Mouse (Mus musculus) cerebellum, adult 2 months (tissue): ENCODE measurements at regions not wholly inside any gene's neighbourhood (a gene's known extent, or its start where the extent isn't known, plus 50 kb on each side); places are given as distances from the start of the nearest gene placed in this dataset.
A peak's percentile ranks its signal among the peaks of the same experiment; 100 is the strongest.

ENCODE experiments used
- DNase-seq, 2 experiments: peaks; one replicate each; pipeline ENCODE4 v3.0.0; 2021
- H3K27ac ChIP-seq: fragments of 200-500 bp; 2 replicates; pipeline ENCODE4 v1.5.1; 2012; ENCODE audit warnings: low read length, control low read depth, inconsistent platforms; ENCODE audit not compliant: insufficient read depth
- H3K27me3 ChIP-seq: fragments of 200-500 bp; 2 replicates; pipeline ENCODE4 v1.6.1; 2012; ENCODE audit warnings: inconsistent platforms, mild to moderate bottlenecking, low read length, moderate library complexity; ENCODE audit not compliant: control insufficient read depth, insufficient read depth
- H3K4me1 ChIP-seq: fragments of 200-500 bp; 2 replicates; pipeline ENCODE4 v1.6.1; 2011; ENCODE audit warnings: low read length; ENCODE audit not compliant: control insufficient read depth, insufficient read depth
- H3K4me3 ChIP-seq: fragments of 200-500 bp; replicated peaks from 2 replicates; pipeline ENCODE3; 2011; ENCODE audit warnings: mild to moderate bottlenecking, low read depth, low read length, control low read depth; ENCODE audit not compliant: insufficient read depth
- CTCF ChIP-seq: fragments of 200-500 bp; IDR thresholded peaks from 2 replicates; pipeline ENCODE4 v1.5.1; 2011; ENCODE audit warnings: low read depth, mild to moderate bottlenecking, control low read depth, low read length, moderate library complexity, borderline replicate concordance; ENCODE audit not compliant: insufficient read depth
- POLR2A ChIP-seq: fragments of 200-500 bp; IDR thresholded peaks from 2 replicates; pipeline ENCODE4 v1.6.1; 2011; ENCODE audit warnings: low read length, control low read depth, borderline replicate concordance; ENCODE audit not compliant: insufficient read depth
- WGBS: fragments of 180-500 bp; shearing (Covaris S2); methylation state at CpG from one replicate; pipeline ENCODE4 v1.1.7; 2018; 5-methylcytosine and 5-hydroxymethylcytosine counted together

DNA sequence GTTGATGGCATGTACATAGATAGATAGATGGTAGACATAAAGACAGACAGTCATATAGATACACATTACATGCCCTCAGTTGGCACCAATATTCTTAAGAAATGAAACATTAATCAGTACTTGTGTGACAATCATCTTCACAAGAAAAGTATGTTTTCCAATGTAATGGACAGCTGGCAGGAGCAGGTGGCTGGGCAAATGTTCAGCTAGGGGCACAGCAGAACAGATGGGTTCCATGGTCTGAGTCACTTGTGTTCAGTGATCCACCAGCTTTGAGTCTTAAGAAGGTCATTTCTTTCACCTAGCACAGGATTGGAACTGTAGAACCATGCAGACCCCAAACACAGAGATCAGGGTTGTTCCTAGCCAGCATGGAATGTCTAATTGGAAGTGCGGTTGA lies 2631.2 kb upstream of the 5930422O12Rik start:
- H3K27me3 ChIP-seq: no peaks in the 10 kb centered on the region
- TF ChIP-seq POLR2A: no peak
- no peak for TF ChIP-seq CTCF
- WGBS: 23% methylated on average over 1 of the region's 1 CpGs
- no peak overlapping the region for H3K4me3 ChIP-seq
- no peak overlapping the region for H3K27ac ChIP-seq
- DNase-seq: peak; percentile 45 to 60
- no peaks in the 10 kb centered on the region for H3K4me1 ChIP-seq

- Histone ChIP-seq H3K27ac (no peak overlapping the region), H3K27me3 (no peaks in the 10 kb centered on the region), H3K4me3 (no peak overlapping the region), H3K4me1 (no peaks in the 10 kb centered on the region)
- TF ChIP-seq CTCF: no peak
- 64% methylated on average over 5 of the region's 5 CpGs for WGBS
- DNase-seq: no peak
These were observed 2611.5 kb upstream of the 5930422O12Rik start for GRCm38 (mm10) chr8:30817028-30817427.

- 83% methylated on average over 25 of the region's 25 CpGs for WGBS
- no peaks in the 10 kb centered on the region for H3K27me3 ChIP-seq
These were observed 2605.5 kb upstream of the 5930422O12Rik start for GRCm38 (mm10) chr8:30822835-30823587.

DNA sequence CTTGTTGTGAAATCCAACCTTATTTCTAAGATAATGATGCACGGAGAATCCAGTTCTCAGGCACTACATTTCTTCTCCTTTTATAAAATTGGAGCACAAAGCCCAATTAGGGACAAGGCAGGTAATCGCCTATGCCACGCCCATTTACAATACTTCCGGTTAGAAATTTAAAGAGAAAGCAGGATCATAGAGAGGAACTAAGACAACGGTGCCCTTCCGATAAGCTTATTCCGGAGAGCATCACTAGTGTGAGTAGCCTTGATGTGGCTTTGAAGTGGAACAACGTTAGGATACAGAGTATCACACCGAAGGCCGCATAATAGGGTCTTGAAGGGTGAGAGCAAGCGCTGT lies 2604.9 kb upstream of the 5930422O12Rik start:
- 95% methylated on average over 11 of the region's 11 CpGs for WGBS
- Histone ChIP-seq H3K4me3 (no peak overlapping the region), H3K27me3 (no peaks in the 10 kb centered on the region), H3K27ac (no peak overlapping the region), H3K4me1 (no peaks in the 10 kb centered on the region)
- TF ChIP-seq POLR2A: no peak
- TF ChIP-seq CTCF: no peak
- no peak for DNase-seq

More at GRCm38 (mm10) chr8:30822835-30823587, 2605.5 kb upstream of the 5930422O12Rik start:
- Histone ChIP-seq H3K4me3 (no peak overlapping the region), H3K27ac (no peak overlapping the region), H3K4me1 (no peaks in the 10 kb centered on the region)
- TF ChIP-seq POLR2A: no peak
- TF ChIP-seq CTCF: no peak
- DNase-seq: no peak

DNA sequence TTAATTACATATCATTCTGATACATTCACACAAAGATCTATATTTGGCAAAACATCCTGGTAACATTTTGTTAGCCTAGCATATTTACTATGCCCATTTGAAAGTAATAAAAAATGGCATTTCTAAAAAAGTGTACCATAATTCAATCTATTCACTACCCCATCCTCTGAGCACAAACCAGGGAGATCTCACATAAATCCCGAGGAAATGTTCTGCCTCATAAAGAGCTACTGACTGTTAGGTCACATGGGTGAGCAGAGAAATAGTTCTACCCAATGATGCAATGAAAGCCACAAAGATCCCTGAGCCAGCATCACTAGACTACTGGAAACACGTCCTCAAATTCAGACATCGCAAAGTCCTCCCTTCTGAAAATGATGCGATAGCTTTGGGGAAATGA lies 2602.5 kb upstream of the 5930422O12Rik start:
- no peaks in the 10 kb centered on the region for H3K27me3 ChIP-seq
- no peaks in the 10 kb centered on the region for H3K4me1 ChIP-seq
- WGBS: 58% methylated on average over 4 of the region's 4 CpGs
- TF ChIP-seq POLR2A (no peak), CTCF (no peak)
- no peak overlapping the region for H3K27ac ChIP-seq
- H3K4me3 ChIP-seq: no peak overlapping the region
- no peak for DNase-seq

GRCm38 (mm10) chr8:30838056-30838455 lies 2590.5 kb upstream of the 5930422O12Rik start:
- TF ChIP-seq POLR2A (no peak), CTCF (no peak)
- Histone ChIP-seq H3K4me3 (no peak overlapping the region), H3K27me3 (no peaks in the 10 kb centered on the region), H3K27ac (no peak overlapping the region), H3K4me1 (no peaks in the 10 kb centered on the region)
- WGBS: 46% methylated on average over 8 of the region's 8 CpGs
- DNase-seq: no peak

GRCm38 (mm10) chr8:30840064-30840463 lies 2588.4 kb upstream of the 5930422O12Rik start:
- DNase-seq: peak; percentile 34 to 50
- Histone ChIP-seq H3K4me1 (no peaks in the 10 kb centered on the region), H3K27ac (no peak overlapping the region), H3K4me3 (no peak overlapping the region), H3K27me3 (no peaks in the 10 kb centered on the region)
- peak; percentile 47; the same call in 1 of the 2 replicates for TF ChIP-seq CTCF
- TF ChIP-seq POLR2A: no peak
- 40% methylated on average over 8 of the region's 8 CpGs for WGBS

GRCm38 (mm10) chr8:30863017-30863416 lies 2565.5 kb upstream of the 5930422O12Rik start:
- Histone ChIP-seq H3K4me3 (no peak overlapping the region), H3K27ac (no peak overlapping the region), H3K27me3 (no peaks in the 10 kb centered on the region), H3K4me1 (no peaks in the 10 kb centered on the region)
- no peak for TF ChIP-seq POLR2A
- no peak for TF ChIP-seq CTCF
- peak in 1 of 2 experiments; percentile 27 for DNase-seq
- 21% methylated on average over 4 of the region's 4 CpGs for WGBS

DNA sequence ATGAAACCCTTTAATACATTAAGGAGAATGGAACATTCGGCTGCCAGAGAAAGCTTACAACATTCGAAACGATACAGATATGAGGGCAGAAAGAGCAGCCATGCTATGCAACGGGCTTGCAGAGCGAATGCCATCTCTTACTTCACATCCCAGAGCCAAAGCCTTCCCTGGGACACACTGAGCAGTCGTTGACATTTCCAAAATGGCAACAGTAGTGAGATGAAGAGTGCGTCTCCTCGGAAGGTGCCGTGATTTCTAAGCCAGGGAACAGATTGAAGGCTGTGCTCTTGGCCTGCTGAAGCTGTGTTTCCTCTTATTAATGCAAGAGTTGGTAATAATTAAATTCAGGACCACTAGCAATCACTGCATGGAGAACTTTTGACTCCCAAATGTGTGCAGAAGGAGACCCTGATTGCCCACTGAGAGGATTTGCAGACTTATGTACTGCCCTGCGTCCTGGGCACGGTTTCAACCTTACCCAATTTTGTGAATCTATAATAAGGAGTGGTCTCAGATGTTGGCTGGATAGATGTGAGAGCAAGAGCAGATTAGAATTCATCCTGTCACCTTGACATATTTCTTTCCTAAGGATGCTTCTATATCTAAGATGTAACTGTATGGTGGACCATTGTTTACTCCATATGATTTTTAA lies 2522.3 kb upstream of the 5930422O12Rik start:
- 26% methylated on average over 11 of the region's 11 CpGs for WGBS
- Histone ChIP-seq H3K4me3 (no peak overlapping the region), H3K27me3 (no peaks in the 10 kb centered on the region), H3K27ac (no peak overlapping the region), H3K4me1 (no peaks in the 10 kb centered on the region)
- TF ChIP-seq POLR2A (no peak), CTCF (no peak)
- no peak for DNase-seq
